Mouse (Mus musculus) midbrain, postnatal 0 days (tissue): ENCODE measurements around the gene Zfp287. TPM values are rescaled to one million over a fixed set of nuclear protein-coding genes. Genes with fewer than 3 reads are reported as not detected.
A peak's percentile ranks its signal among the peaks of the same experiment; 100 is the strongest.
"Not testable (repeated sequence)": the region's sequence is repeated elsewhere in the genome, so short reads cannot be mapped to it uniquely, and the experiment has no call there.

ENCODE experiments used
- ATAC-seq: fragments of 200-750 bp; cut with Nextera tagmentation; 2 replicates; pipeline ENCODE4 v1.8.0; 2017; ENCODE audit warnings: moderate number of reproducible peaks, mild to moderate bottlenecking, moderate TSS enrichment, moderate library complexity; ENCODE audit not compliant: low FRiP score
- DNase-seq: peaks from one replicate; pipeline ENCODE4 v3.0.0-alpha.2; 2015; ENCODE audit warnings: low spot score
- H3K27ac ChIP-seq: fragments of 300-500 bp; sonication (generic); 2 replicates; pipeline ENCODE4 v1.5.1; 2014; ENCODE audit warnings: low read depth, mild to moderate bottlenecking, low read length, mixed read lengths
- H3K27me3 ChIP-seq: fragments of 300-500 bp; sonication (generic); 2 replicates; pipeline ENCODE4 v1.6.1; 2014; ENCODE audit warnings: low read length, control low read depth, mixed read lengths; ENCODE audit not compliant: insufficient read depth
- H3K36me3 ChIP-seq: fragments of 300-500 bp; sonication (generic); 2 replicates; pipeline ENCODE4 v1.6.1; 2014; ENCODE audit warnings: low read length, control low read depth, mixed read lengths; ENCODE audit not compliant: insufficient read depth
- H3K4me1 ChIP-seq: fragments of 300-500 bp; sonication (generic); 2 replicates; pipeline ENCODE4 v1.6.1; 2014; ENCODE audit warnings: mild to moderate bottlenecking, control low read depth, antibody characterized with exemption, low read length, mixed read lengths; ENCODE audit not compliant: insufficient read depth
- H3K4me2 ChIP-seq: fragments of 300-500 bp; sonication (generic); 2 replicates; pipeline ENCODE4 v1.6.1; 2014; ENCODE audit warnings: low read depth, mild to moderate bottlenecking, low read length, mixed read lengths; ENCODE audit not compliant: poor library complexity, severe bottlenecking
- H3K4me3 ChIP-seq: fragments of 300-500 bp; sonication (generic); 2 replicates; pipeline ENCODE4 v1.5.1; 2014; ENCODE audit warnings: low read depth, mild to moderate bottlenecking, low read length, moderate library complexity
- H3K9ac ChIP-seq: fragments of 300-500 bp; sonication (generic); replicated peaks from 2 replicates; pipeline ENCODE4 v1.6.1; 2014; ENCODE audit warnings: mild to moderate bottlenecking, low read length, moderate library complexity, mixed read lengths; ENCODE audit not compliant: poor library complexity, severe bottlenecking
- H3K9me3 ChIP-seq: fragments of 300-500 bp; sonication (generic); 2 replicates; pipeline ENCODE4 v1.6.1; 2016; ENCODE audit warnings: low read length, control low read depth
- CTCF ChIP-seq: IDR thresholded peaks from 2 replicates; pipeline ENCODE4 v1.5.1; 2016; ENCODE audit warnings: antibody characterized with exemption, mild to moderate bottlenecking
- WGBS: fragments of 180-500 bp; shearing (Covaris S2); extraction: QIAGEN DNeasy Blood & Tissue Kit; methylation state at CpG from one replicate; pipeline ENCODE4 v1.1.7; 2014; 5-methylcytosine and 5-hydroxymethylcytosine counted together
- polyA plus RNA-seq: library from polyadenylated mRNA; unstranded; fragments of >200 nt; fragmentation: Nextera tagmentation; extraction: Ambion mirVana; gene quantifications from 2 replicates; pipeline ENCODE4 v1.2.1, GENCODE M21; 2015
- total RNA-seq: library from RNA; depleted of rRNA; stranded (reverse); fragments of >200 nt; gene quantifications from 2 replicates; pipeline ENCODE4 v1.2.3, GENCODE M21; 2014

Gene Zfp287
- total and polyA plus RNA-seq, 2 experiments from 2014 or later: 13.0 to 20.6 TPM

DNA sequence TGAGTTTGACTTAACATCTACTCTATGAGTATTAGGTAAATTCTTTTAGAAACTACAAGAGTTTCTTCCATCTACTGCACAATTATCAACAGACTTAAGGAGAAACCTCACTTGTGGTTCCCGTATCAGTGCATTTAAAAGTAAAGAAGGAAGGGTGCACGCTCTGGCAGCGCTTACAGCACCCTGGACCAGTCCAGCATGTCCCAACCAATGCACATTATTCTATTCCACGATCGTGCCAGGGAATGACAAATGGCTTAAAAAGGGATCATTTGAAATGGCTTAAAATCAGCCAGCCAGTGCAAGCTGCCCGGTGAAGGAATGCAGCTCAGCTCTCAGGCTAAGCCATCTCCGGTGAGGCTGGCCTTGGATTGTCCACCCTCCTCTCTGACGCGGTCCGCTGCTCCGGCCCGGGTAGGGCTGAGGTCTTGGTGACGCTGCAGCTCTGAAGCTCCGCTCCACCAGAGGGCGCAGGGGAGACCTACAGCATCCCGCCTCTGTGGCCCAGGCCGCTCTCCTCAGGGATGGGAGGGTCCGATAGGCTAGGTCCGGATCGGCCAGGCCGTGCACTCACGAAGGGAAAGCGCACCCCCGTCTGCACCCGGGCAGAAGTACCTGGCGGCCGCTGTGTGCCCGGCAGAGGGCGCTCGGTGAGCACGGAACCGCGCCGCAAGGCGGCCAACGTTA, 24.9 kb upstream of the Zfp287 start:
- Histone ChIP-seq H3K9me3 (no peaks in the 10 kb centered on the region), H3K4me1 (no peaks in the 10 kb centered on the region), H3K27me3 (0 out of 2 replicates have a peak, but pooled peaks cover 5% of the 10 kb centered on the region), H3K36me3 (no peaks in the 10 kb centered on the region), H3K4me2 (peak overlapping the region; percentile 71), H3K27ac (no peak overlapping the region), H3K9ac (peak overlapping the region; percentile 57), H3K4me3 (peak overlapping the region; percentile 42)
- WGBS: 6% methylated on average over 34 of the region's 36 CpGs
- TF ChIP-seq CTCF: peak; percentile 96
- DNase-seq (peak; percentile 96), ATAC-seq (peak; percentile 94)

DNA sequence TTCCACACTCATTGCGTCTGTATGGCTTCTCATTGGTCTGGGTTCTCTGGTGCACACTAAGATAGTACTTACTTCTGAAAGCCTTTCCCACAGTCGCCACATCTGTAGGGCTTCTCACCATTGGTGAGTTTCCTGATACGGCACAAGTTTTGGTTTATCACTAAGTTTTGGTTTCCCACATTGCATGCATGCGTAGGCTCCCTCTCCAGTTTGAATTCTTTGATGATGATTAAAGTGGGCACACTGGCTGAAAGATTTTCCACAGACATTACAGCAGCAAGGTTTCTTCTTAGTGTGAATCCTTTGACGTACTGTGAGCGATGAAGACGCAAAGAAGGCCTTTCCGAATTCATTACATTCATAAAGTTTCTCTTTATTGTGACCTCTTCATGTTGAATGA, 21.1 kb upstream of the Zfp287 start, which contains the start of gene Gm10428:
Gene Gm10428, plus strand, starts transcription at position 321 of the 400 bp plus-strand sequence.
- no peak for ATAC-seq
- no peak within 1 kb of the TSS for H3K27ac ChIP-seq
- no peak for DNase-seq
- H3K9me3 ChIP-seq: no peaks in the 10 kb centered on the region
- no peak for TF ChIP-seq CTCF
- no peak within 1 kb of the TSS for H3K4me3 ChIP-seq
- H3K4me1 ChIP-seq: no peaks in the 10 kb centered on the region
- no peak within 1 kb of the TSS for H3K4me2 ChIP-seq
- no peaks in the 10 kb centered on the region for H3K27me3 ChIP-seq
- H3K36me3 ChIP-seq: no peaks in the 10 kb centered on the region
- WGBS: 88% methylated on average over 8 of the region's 8 CpGs
- no peak within 1 kb of the TSS for H3K9ac ChIP-seq

DNA sequence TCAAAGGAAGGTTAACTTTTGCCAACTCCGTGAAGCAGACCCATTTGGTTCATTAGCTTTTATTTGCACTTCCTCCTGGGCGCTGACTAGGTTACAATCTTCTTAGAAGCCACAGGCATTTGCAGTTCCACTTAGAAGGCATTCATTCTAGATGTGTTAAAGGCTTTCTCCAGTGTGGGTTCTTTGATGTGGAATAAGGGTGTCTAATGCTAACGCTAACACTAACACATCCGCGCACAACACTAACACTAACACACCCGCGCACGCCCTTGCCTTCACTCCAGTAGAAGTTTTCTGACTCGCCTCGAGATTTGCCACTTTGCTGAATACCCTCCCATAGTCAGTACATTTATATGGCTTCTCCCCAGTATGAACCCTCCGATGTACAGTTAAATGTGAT, 20.5 kb upstream of the Zfp287 start:
- Histone ChIP-seq H3K4me3 (no peak overlapping the region), H3K4me2 (no peak overlapping the region), H3K9me3 (no peaks in the 10 kb centered on the region), H3K4me1 (no peaks in the 10 kb centered on the region), H3K27ac (no peak overlapping the region), H3K9ac (no peak overlapping the region), H3K36me3 (no peaks in the 10 kb centered on the region), H3K27me3 (no peaks in the 10 kb centered on the region)
- DNase-seq (no peak), ATAC-seq (no peak)
- TF ChIP-seq CTCF: no peak
- WGBS: 75% methylated on average over 11 of the region's 11 CpGs

GRCm38 (mm10) chr11:62749445-62749844, 17.7 kb upstream of the Zfp287 start:
- not testable (repeated sequence) for H3K9ac ChIP-seq, H3K4me1 ChIP-seq, H3K27me3 ChIP-seq, DNase-seq, H3K4me3 ChIP-seq, H3K27ac ChIP-seq, ATAC-seq, H3K4me2 ChIP-seq, H3K36me3 ChIP-seq, H3K9me3 ChIP-seq
- 94% methylated on average over 13 of the region's 13 CpGs for WGBS

DNA sequence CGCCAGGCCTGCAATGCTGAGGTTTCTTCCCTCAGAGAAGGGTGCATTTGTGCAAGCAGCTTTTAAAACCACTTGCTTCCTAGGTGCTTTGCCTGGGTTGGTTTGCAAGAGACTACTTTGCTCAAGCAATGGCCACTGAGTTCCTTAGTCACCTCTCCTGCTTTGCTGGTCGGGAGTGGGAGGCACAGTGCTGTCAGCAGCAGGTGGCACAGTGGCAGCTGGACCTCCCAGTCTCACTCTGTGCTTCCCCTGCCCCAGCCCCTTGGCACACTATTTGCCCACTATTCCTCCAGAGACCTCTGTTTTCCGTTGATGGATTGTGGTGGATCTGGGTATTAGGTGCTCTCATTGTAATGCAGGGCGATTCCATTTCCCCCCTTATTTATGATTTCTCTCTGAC, 16.4 kb upstream of the Zfp287 start:
- H3K27ac ChIP-seq: no peak overlapping the region
- 69% methylated on average over 4 of the region's 4 CpGs for WGBS

GRCm38 (mm10) chr11:62747227-62747626, 15.5 kb upstream of the Zfp287 start:
- DNase-seq: no peak
- no peaks in the 10 kb centered on the region for H3K27me3 ChIP-seq
- H3K27ac ChIP-seq: no peak overlapping the region
- no peak overlapping the region for H3K4me2 ChIP-seq
- ATAC-seq: no peak
- no peak for TF ChIP-seq CTCF
- H3K9ac ChIP-seq: no peak overlapping the region
- 73% methylated on average over 9 of the region's 9 CpGs for whole genome bisulfite sequencing
- H3K9me3 ChIP-seq: no peaks in the 10 kb centered on the region
- no peak overlapping the region for H3K4me3 ChIP-seq
- no peaks in the 10 kb centered on the region for H3K4me1 ChIP-seq
- no peaks in the 10 kb centered on the region for H3K36me3 ChIP-seq

More for the DNA sequence above, 16.4 kb upstream of the Zfp287 start:
- DNase-seq (no peak), ATAC-seq (no peak)
- Histone ChIP-seq H3K36me3 (no peaks in the 10 kb centered on the region), H3K9me3 (no peaks in the 10 kb centered on the region), H3K27me3 (no peaks in the 10 kb centered on the region), H3K4me3 (no peak overlapping the region), H3K9ac (no peak overlapping the region), H3K4me2 (no peak overlapping the region), H3K4me1 (no peaks in the 10 kb centered on the region)
- no peak for TF ChIP-seq CTCF
